ENCODE assay signal across 16 mouse cellular contexts in genomic region chr14:122887702-122888479, GRCm38 (mm10).
"Had no signal": no experiment of that assay in that cellular context is flagged by ENCODE, and none has a peak within 500 bp of the region (broad histone marks: within the 10 kb centered on the region; RNA-seq: fewer than 3 reads in every experiment).

No protein-coding gene starts in this region.

- H3K36me3 ChIP-seq: lung, embryonic 15.5 days; midbrain, embryonic 15.5 days had no signal

- H3K4me3 ChIP-seq: limb, embryonic 12.5 days; liver, embryonic 13.5 days; lung, embryonic 15.5 days; megakaryocyte, embryonic 14.5 days; midbrain, embryonic 15.5 days; neural tube, embryonic 12.5 days had no signal

- H3K4me2 ChIP-seq: limb, embryonic 12.5 days; liver, embryonic 13.5 days; lung, embryonic 15.5 days; midbrain, embryonic 11.5 days; midbrain, embryonic 15.5 days; neural tube, embryonic 12.5 days had no signal

- H3K27me3 ChIP-seq: limb, embryonic 12.5 days; liver, embryonic 13.5 days; lung, embryonic 15.5 days; megakaryocyte, embryonic 14.5 days; midbrain, embryonic 15.5 days; neural tube, embryonic 12.5 days had no signal

- H3K9me3 ChIP-seq: limb, embryonic 12.5 days; liver, embryonic 13.5 days; lung, embryonic 15.5 days; megakaryocyte, embryonic 14.5 days; midbrain, embryonic 15.5 days; neural tube, embryonic 12.5 days had no signal

- ATAC-seq: liver, postnatal 0 days; midbrain, embryonic 15.5 days had no signal

- H3K4me1 ChIP-seq: liver, embryonic 13.5 days; lung, embryonic 15.5 days had no signal

- H3K27ac ChIP-seq: limb, embryonic 12.5 days; liver, embryonic 13.5 days; lung, embryonic 15.5 days; macrophage; midbrain, embryonic 15.5 days; neural tube, embryonic 12.5 days; stomach, postnatal 0 days had no signal

- H3K9ac ChIP-seq: limb, embryonic 12.5 days; liver, embryonic 13.5 days; liver, postnatal 0 days; lung, embryonic 15.5 days; midbrain, embryonic 15.5 days; neural tube, embryonic 12.5 days had no signal

- DNase-seq: kidney, postnatal 36 days; layer of hippocampus, adult 9-11 months; layer of hippocampus, postnatal 36 days; liver; liver, embryonic 13.5 days; liver, postnatal 0 days; lung, postnatal 14 days; thymus, postnatal 4 days had no signal
